In the genomic region with DNA sequence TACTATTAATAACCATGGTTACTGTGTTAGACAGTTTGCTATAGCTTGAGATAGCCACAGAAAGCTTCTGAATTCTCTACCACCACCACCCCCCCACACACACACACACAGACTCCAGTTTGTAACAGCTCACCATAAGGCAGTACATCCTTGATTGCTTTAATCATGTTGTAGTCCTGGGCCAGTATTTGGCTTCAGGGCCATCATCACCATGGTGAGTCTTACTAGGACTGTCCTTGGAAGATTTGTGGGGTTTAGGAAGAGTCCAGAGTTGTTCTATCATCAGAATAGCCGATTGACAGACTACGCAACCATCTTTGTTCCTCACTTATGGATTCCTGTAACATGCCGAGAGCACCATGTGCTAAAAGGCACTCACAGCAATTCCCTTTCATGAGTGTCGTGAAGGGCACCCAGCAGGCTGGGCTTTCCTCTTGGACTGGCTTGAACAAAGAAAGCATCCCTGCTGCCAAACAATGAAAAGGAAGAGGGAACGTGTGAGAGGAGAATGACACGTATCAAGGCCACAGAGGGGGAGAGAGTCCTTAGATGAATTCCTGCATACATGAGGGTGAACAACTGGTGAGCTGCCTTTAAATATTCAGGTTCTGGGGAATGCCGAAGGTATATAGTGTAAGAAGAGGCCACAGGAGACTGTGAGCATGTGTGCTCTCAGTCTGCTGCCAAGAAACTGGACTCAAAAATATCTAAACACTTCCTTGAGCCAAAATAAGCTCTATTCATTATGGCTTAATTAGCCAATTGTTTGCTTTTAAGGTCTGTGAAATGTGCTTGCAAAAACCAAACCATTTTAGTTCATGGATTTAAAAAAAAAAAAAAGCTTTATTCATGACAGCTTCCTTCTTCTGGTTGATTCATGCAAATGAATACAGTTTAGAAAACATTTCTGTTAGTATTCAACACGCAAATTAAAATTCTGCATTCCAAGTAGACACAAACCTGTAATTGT, we compare ENCODE assay signal across 18 mouse cellular contexts.
DNase-seq lines count a peak whose midpoint lies in the region; ATAC-seq lines count a peak whose summit lies in the region.
"Had no signal": no experiment of that assay in that cellular context is flagged by ENCODE, and none has a peak within 500 bp of the region (broad histone marks: within the 10 kb centered on the region; RNA-seq: fewer than 3 reads in every experiment).

No protein-coding gene starts in this region.

- no peaks in the 10 kb centered on the region for H3K4me1 ChIP-seq in intestine, embryonic 14.5 days (replicated peaks; ENCODE audit: control insufficient read depth, insufficient read depth, low read length)
- no peaks in the 10 kb centered on the region for H3K4me1 ChIP-seq in intestine, embryonic 16.5 days (ENCODE audit: control insufficient read depth, insufficient read depth, low read length)
- H3K4me1 ChIP-seq in embryonic facial prominence, embryonic 11.5 days (ENCODE audit: control insufficient read depth, insufficient read depth, low read length): no peaks in the 10 kb centered on the region
- H3K4me1 ChIP-seq in hindbrain, embryonic 12.5 days: peaks cover 10% of the 10 kb centered on the region
- peaks cover 10% of the 10 kb centered on the region; the same call in 1 of the 2 replicates for H3K4me1 ChIP-seq in midbrain, embryonic 16.5 days (ENCODE audit: control insufficient read depth, insufficient read depth, low read length)
- H3K4me1 ChIP-seq: limb, embryonic 15.5 days had no signal

- H3K27me3 ChIP-seq in intestine, embryonic 14.5 days (replicated peaks; ENCODE audit: control insufficient read depth, insufficient read depth, low read length): no peaks in the 10 kb centered on the region
- H3K27me3 ChIP-seq in intestine, embryonic 16.5 days (replicated peaks; ENCODE audit: control insufficient read depth, insufficient read depth, low read length): no peaks in the 10 kb centered on the region
- no peaks in the 10 kb centered on the region for H3K27me3 ChIP-seq in embryonic facial prominence, embryonic 11.5 days (ENCODE audit: control insufficient read depth, insufficient read depth, low read length)
- no peaks in the 10 kb centered on the region for H3K27me3 ChIP-seq in hindbrain, embryonic 12.5 days
- no peaks in the 10 kb centered on the region for H3K27me3 ChIP-seq in midbrain, embryonic 16.5 days (ENCODE audit: control insufficient read depth, insufficient read depth, low read depth, low read length)
- H3K27me3 ChIP-seq: embryonic facial prominence, embryonic 13.5 days; limb, embryonic 15.5 days had no signal

- no peaks in the 10 kb centered on the region for H3K36me3 ChIP-seq in intestine, embryonic 14.5 days (ENCODE audit: control insufficient read depth, insufficient read depth, low read length)
- H3K36me3 ChIP-seq in intestine, embryonic 16.5 days (ENCODE audit: control insufficient read depth, insufficient read depth, low read length): no peaks in the 10 kb centered on the region
- no peaks in the 10 kb centered on the region for H3K36me3 ChIP-seq in embryonic facial prominence, embryonic 11.5 days (replicated peaks; ENCODE audit: control insufficient read depth, insufficient read depth, low read depth, low read length)
- H3K36me3 ChIP-seq in hindbrain, embryonic 12.5 days: no peaks in the 10 kb centered on the region
- no peaks in the 10 kb centered on the region for H3K36me3 ChIP-seq in midbrain, embryonic 16.5 days (ENCODE audit: control insufficient read depth, insufficient read depth, low read length)
- H3K36me3 ChIP-seq: embryonic facial prominence, embryonic 13.5 days; limb, embryonic 15.5 days had no signal

- peak; percentile 35 for DNase-seq in intestine, embryonic 14.5 days (ENCODE audit: low spot score)
- no peak for DNase-seq in embryonic facial prominence, embryonic 11.5 days (ENCODE audit: low spot score)
- DNase-seq in right cerebral cortex, postnatal 14 days: no peak
- DNase-seq in lung, postnatal 25 days (ENCODE audit: low spot score): no peak
- DNase-seq in natural killer cell, adult 2 months (ENCODE audit: low spot score in 2 of 2): no peak
- DNase-seq: adrenal gland, adult 8-10 months; B cell, adult 2 months; heart, adult 2 months; kidney, postnatal 14 days; right cerebral cortex, adult 18-20 months; thymus, postnatal 25 days had no signal

- WGBS in intestine, embryonic 14.5 days: 78% methylated on average over 8 of the region's 8 CpGs
- WGBS in intestine, embryonic 16.5 days: 70% methylated on average over 8 of the region's 8 CpGs
- WGBS in embryonic facial prominence, embryonic 11.5 days: 59% methylated on average over 8 of the region's 8 CpGs
- 34% methylated on average over 8 of the region's 8 CpGs for WGBS in hindbrain, embryonic 12.5 days
- 21% methylated on average over 8 of the region's 8 CpGs for WGBS in midbrain, embryonic 16.5 days

- no peak overlapping the region for H3K27ac ChIP-seq in intestine, embryonic 14.5 days (ENCODE audit: low read depth)
- H3K27ac ChIP-seq in intestine, embryonic 16.5 days (ENCODE audit: low read length): no peak overlapping the region
- H3K27ac ChIP-seq in embryonic facial prominence, embryonic 11.5 days (replicated peaks; ENCODE audit: low read depth, low read length): no peak overlapping the region
- peak overlapping the region; percentile 64 for H3K27ac ChIP-seq in hindbrain, embryonic 12.5 days
- peak overlapping the region; percentile 80 for H3K27ac ChIP-seq in midbrain, embryonic 16.5 days (ENCODE audit: low read length)
- H3K27ac ChIP-seq: embryonic facial prominence, embryonic 13.5 days; heart, adult 2 months; left cerebral cortex, adult 2 months; limb, embryonic 15.5 days had no signal

- H3K4me2 ChIP-seq in intestine, embryonic 14.5 days (ENCODE audit: low read length): no peak overlapping the region
- H3K4me2 ChIP-seq in intestine, embryonic 16.5 days (ENCODE audit: low read depth, low read length): no peak overlapping the region
- H3K4me2 ChIP-seq in embryonic facial prominence, embryonic 11.5 days (ENCODE audit: low read depth, low read length): no peak overlapping the region
- no peak overlapping the region for H3K4me2 ChIP-seq in hindbrain, embryonic 12.5 days (replicated peaks)
- 0 out of 2 replicates have a peak overlapping the region, but pooled peaks have one; percentile 2 for H3K4me2 ChIP-seq in midbrain, embryonic 16.5 days (ENCODE audit: low read length)
- H3K4me2 ChIP-seq: embryonic facial prominence, embryonic 13.5 days; limb, embryonic 15.5 days had no signal

- no peak for ATAC-seq in intestine, embryonic 14.5 days (replicated peaks; ENCODE audit: low FRiP score, low TSS enrichment, low read depth)
- ATAC-seq in intestine, embryonic 16.5 days: no peak
- ATAC-seq in embryonic facial prominence, embryonic 11.5 days (replicated peaks; ENCODE audit: insufficient number of reproducible peaks, low FRiP score, low TSS enrichment, low read depth): 0 out of 2 replicates have a peak, but pooled peaks have one; percentile 29
- peak; percentile 41; the same call in 1 of the 2 replicates for ATAC-seq in hindbrain, embryonic 12.5 days (ENCODE audit: low FRiP score)
- ATAC-seq in midbrain, embryonic 16.5 days: peak; percentile 62

- no peaks in the 10 kb centered on the region for H3K9me3 ChIP-seq in intestine, embryonic 14.5 days (ENCODE audit: control insufficient read depth, low read length)
- no peaks in the 10 kb centered on the region for H3K9me3 ChIP-seq in intestine, embryonic 16.5 days (ENCODE audit: control insufficient read depth, low read length)
- H3K9me3 ChIP-seq in embryonic facial prominence, embryonic 11.5 days (replicated peaks; ENCODE audit: control insufficient read depth, low read length): no peaks in the 10 kb centered on the region
- H3K9me3 ChIP-seq in hindbrain, embryonic 12.5 days (replicated peaks): no peaks in the 10 kb centered on the region
- H3K9me3 ChIP-seq in midbrain, embryonic 16.5 days (replicated peaks; ENCODE audit: control insufficient read depth, low read length, poor library complexity, severe bottlenecking): no peaks in the 10 kb centered on the region
- H3K9me3 ChIP-seq: embryonic facial prominence, embryonic 13.5 days; limb, embryonic 15.5 days had no signal

- no peak overlapping the region for H3K4me3 ChIP-seq in intestine, embryonic 14.5 days (ENCODE audit: low read depth, low read length)
- H3K4me3 ChIP-seq in intestine, embryonic 16.5 days (ENCODE audit: low read length): no peak overlapping the region
- H3K4me3 ChIP-seq in embryonic facial prominence, embryonic 11.5 days (ENCODE audit: low read depth, low read length): no peak overlapping the region
- H3K4me3 ChIP-seq in hindbrain, embryonic 12.5 days: no peak overlapping the region
- no peak overlapping the region for H3K4me3 ChIP-seq in midbrain, embryonic 16.5 days (ENCODE audit: low read depth, low read length)
- H3K4me3 ChIP-seq: embryonic facial prominence, embryonic 13.5 days; heart, adult 2 months; left cerebral cortex, adult 2 months; limb, embryonic 15.5 days; myocyte had no signal

- H3K9ac ChIP-seq in intestine, embryonic 14.5 days (ENCODE audit: low read length): no peak overlapping the region
- H3K9ac ChIP-seq in intestine, embryonic 16.5 days (ENCODE audit: low read depth, low read length): no peak overlapping the region
- H3K9ac ChIP-seq in embryonic facial prominence, embryonic 11.5 days (replicated peaks; ENCODE audit: low read length): no peak overlapping the region
- H3K9ac ChIP-seq in hindbrain, embryonic 12.5 days: no peak overlapping the region
- H3K9ac ChIP-seq in midbrain, embryonic 16.5 days (ENCODE audit: low read depth, low read length): no peak overlapping the region
- H3K9ac ChIP-seq: embryonic facial prominence, embryonic 13.5 days; limb, embryonic 15.5 days had no signal

Comparison
In these comparisons a context has a peak if more than half of its experiments do, and no peak if none do; other contexts are left out.
1. ATAC-seq: peak in embryonic facial prominence, embryonic 11.5 days (single experiment), hindbrain, embryonic 12.5 days (single experiment) and midbrain, embryonic 16.5 days (single experiment); none in intestine, embryonic 14.5 days (single experiment) and intestine, embryonic 16.5 days (single experiment).
2. H3K27ac ChIP-seq: peak in hindbrain, embryonic 12.5 days (single experiment) and midbrain, embryonic 16.5 days (single experiment); none in intestine, embryonic 14.5 days (single experiment), intestine, embryonic 16.5 days (single experiment) and embryonic facial prominence, embryonic 11.5 days (single experiment).